Mouse (Mus musculus) adrenal gland, adult 8-10 months (tissue): Measurements from ENCODE around the gene Nptx2. TPM values are rescaled to one million over a fixed set of nuclear protein-coding genes. Genes with fewer than 3 reads are reported as not detected.
A peak's percentile ranks its signal among the peaks of the same experiment; 100 is the strongest.

ENCODE experiments used
- DNase-seq: peaks from one replicate; pipeline ENCODE4 v3.0.0; 2022
- total RNA-seq, 4 experiments: library from RNA; stranded (reverse); gene quantifications; 2 replicates each; pipeline ENCODE4 v1.2.4; 2022

The Nptx2 gene
- total RNA-seq: under 1 TPM; 0.23 to 0.45 (median 0.38) TPM

DNA sequence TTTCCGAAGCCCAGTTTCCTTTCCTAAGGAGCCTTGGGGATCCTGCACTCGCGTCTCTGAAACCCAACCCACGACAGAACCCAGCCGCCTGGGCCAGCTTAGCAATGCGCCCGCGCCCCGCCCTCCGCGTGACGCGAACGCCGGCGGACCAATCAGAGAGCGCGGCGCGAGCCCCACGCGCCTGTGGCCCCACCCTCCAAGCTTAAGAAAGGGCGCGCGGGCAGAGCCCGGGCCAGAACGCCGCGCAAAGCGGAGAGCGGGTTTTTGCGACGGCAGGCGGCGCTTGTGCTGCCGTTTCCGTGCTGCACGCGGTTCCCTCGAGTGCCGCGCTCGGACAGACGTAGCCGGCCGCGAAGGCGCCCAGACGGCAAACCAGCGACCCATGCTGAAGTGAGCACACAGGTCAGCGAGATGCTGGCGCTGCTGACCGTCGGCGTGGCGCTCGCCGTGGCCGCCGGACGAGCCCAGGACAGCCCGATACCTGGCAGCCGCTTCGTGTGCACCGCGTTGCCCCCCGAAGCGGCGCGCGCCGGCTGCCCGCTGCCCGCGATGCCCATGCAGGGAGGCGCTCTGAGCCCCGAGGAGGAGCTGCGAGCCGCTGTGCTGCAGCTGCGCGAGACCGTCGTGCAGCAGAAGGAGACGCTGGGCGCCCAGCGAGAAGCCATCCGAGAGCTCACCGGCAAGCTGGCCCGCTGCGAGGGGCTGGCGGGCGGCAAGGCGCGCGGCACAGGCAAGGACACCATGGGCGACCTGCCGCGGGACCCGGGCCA, at the start of gene Nptx2:
Nptx2 (plus strand) TSS at position 250 of the 770 bp plus-strand sequence.
- peak; percentile 68 for DNase-seq

DNA sequence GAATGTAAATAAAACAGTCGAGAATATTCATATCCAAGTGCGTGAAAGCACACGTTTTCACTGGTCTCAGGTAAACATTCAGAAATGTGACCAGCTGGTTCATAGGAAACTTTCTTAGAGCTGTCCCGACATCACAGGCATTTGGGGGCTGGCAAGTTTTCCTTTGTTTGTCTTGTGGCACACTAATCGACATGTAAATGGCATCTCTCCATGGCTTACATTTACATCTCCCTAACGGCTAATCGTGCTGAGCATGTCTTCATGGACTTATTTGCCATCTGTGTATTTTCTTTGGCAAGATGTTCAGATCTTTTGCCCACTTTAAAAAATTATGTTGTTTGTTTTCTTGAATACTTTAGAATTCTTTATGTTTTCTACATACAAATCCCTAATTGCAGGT, 49.2 kb upstream of the Nptx2 start:
- no peak for DNase-seq

DNA sequence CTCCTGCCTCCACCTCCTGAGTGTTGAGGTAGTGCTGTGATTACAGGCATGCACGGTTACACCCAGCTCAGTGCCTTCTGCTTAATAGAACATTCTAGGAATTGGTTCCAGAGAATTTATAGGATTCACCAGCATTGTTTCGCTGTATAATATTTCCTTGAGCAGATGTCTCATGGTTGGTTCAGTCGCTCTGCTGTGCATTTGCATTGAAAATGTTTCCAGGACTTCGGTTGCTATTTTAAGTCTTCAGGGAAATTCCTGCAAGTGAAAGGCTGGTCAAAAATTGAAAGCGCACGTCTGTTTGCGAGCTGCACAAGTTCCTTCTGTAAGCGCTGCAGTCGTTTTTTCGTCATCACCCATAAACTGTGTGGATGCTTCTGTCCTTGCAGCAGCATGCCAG, 41.5 kb upstream of the Nptx2 start:
- DNase-seq: no peak

DNA sequence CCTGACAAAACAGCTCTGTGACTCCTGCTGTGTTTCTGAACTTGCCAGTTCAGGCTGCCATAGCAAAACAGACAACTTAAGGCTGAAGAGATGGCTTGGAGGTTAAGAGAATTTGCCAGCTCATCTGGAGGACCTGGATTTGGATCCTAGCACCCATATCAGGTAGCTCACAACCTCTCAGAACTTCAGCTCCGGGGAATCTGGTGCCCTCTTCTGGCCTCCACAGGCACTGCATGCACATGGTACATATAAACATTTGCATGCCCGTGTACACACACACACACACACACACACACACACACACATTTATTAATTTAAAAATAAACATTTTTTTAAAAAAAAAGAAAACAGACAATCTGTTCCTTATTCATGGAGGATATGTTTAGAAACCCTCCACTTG, 40.0 kb upstream of the Nptx2 start:
- no peak for DNase-seq

DNA sequence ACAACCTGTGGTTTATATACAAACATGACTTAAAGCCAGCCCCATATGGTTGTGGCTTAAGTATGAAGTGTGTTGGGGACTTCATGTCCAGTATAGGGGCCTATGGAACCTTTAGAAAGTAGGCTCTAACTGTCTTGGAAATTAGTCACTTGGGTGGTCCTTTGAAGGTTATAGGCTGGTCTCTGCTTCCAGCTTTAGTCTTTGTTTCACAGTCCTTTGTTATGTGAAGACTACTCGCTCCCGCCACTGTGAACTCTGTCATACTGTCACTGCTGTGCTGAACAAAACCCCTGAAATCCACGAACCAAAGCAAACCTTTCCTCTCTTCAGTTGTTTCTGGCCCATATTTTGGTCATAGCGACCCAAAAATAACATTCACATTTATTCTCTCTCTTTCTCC, 39.5 kb upstream of the Nptx2 start:
- no peak for DNase-seq

DNA sequence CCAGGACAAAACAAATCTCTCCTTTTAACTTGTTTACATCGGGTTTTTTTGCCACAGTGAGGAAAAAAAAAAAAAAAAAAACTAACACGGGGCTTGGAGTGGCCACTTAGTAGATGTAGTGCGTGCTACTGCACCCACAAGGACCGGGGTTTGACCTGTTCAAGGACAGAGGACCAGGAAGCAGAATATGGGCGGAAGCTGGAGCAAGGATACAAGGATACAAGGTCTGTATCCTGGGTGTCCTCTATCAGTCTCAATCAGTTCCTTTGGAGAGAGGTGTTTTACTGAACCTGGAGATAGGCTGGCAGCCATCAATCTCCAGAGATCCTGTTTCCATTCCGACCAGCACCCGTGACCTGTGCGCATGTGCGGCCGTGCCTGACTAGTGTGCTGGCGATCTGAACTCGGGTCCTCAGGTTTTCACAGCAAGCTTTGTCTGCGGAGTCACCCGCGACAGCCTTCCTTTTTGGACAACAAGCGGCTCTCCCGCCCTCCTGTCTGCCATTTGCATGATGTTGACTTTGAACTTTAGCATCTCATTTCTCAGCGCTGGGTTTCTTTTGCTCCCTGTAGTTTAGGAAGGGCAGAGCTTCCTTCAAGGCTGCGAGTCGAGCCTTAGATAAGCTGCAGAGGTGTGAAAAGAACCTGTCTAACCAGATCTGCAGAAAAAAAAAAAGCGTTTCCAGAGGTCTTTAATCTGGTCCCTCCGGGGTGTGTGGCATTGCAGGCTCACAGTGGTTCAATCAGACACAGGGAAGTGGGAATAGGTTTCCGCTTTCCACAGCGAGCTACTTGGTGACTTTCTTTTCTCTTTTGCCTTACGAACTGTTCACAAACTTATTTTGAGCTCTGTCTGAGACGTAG, 38.8 kb upstream of the Nptx2 start:
- DNase-seq: no peak

DNA sequence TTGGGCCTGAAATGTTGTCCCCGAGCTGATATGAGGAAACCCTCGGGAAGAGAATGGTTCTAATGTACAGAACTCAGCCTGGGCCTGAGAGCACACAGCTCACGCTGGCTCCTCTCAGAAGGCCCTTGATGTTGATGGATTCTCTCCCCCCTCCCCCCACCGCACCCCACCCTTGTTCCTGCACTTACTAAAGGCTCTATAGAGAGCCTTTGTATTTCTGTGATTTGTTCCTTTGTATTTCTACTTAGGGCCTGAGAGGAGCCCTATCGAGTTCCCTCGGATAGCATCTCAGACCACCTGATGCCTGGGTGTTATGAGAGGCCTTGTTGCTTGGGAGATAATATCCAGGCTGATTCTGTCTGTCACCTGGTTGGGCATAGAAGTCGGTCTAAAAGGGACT, 36.3 kb upstream of the Nptx2 start:
- no peak for DNase-seq

DNA sequence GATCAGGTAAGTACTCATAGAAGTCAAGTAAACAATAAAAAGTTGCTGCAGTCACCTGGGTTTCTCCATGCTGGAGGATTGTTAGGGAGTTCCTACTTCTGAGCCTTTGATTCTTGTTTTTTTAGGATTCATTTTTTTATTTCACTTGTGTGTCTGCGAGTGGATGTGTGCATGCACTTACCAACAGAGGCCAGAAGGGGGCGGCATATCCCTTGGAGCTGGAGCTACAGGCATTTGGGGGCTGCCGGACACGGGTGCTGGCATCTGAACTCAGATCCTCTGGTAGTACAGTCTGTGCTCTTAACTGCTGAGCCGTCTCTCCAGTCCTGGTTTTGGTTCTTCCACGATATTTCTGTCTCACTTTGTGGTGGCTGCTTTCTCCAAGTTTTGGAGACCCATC, 31.0 kb upstream of the Nptx2 start:
- DNase-seq: no peak

DNA sequence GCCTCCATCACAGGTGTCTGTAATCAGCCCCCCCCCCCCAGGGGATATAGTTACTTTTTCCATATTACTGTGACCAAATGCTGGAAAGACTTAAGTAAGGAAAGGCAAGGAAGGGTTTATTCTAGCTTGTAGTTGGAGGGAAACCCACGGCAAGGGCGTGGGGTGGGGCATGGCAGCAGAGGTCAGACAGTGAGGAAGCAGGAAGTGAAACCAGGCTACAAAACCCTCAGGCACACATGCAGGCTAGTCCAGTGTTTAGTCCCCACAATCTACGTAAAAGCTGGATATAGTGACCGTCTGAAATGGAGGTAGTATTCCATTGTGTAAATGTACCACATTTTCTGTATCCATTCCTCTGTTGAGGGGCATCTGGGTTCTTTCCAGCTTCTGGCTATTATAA, 30.5 kb upstream of the Nptx2 start:
- no peak for DNase-seq

DNA sequence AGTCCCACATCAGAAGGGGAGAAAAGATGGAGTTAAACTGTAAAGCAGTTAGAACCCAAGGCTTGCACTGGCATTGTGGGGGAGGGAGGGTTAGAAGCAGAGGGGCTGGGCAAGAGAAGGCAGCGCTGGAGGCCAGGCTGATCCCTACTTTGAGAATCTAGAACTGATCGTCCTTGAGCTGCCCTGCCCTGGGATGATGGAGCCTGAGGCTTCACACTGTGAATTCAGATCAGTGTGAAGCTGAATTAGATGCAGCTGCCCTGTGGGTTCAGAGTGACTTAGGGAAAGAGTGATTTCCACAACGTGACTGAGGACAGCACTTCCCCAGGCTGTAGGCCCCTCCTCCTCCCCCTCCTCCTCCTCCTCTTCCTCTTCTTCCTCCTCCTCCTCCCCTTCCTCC, 25.6 kb upstream of the Nptx2 start:
- no peak for DNase-seq

DNA sequence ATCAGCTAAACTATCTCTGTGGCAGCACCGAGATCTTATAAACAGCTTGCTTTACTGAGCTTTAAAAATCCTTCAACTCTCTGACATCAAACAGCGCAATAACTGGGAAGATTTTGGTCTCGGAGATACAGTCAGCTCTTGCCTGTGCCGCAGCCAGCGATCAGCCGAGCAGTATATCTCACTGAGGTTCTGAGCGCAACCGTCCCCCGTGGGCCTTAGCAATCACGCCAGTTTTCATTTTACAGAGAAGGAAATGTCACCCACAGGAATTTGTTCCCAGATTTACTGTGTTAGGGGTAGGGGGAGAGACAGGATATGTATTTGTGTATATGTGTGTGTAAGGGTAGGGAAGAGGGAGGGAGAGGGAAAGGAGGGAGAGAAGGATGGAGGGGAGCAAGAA, 20.9 kb upstream of the Nptx2 start:
- DNase-seq: no peak

DNA sequence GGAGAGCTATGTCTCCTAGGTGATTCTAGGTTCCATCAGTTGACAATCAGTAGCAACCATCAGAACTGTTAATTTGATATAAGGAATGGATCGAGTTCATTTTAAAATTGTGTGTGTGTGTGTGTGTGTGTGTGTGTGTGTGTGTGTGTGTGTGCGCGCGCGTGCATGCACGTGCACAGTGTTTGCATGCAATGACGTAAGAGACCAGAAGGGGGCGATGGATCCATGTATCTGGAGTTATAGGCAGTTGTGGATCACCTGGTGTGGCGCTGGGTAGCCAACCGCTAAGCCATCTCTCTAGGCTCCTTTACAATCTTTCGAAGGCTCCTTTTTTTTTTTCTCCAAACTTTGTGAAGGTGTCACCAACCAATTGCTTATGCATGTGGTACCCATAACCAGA, 16.6 kb upstream of the Nptx2 start:
- DNase-seq: no peak

DNA sequence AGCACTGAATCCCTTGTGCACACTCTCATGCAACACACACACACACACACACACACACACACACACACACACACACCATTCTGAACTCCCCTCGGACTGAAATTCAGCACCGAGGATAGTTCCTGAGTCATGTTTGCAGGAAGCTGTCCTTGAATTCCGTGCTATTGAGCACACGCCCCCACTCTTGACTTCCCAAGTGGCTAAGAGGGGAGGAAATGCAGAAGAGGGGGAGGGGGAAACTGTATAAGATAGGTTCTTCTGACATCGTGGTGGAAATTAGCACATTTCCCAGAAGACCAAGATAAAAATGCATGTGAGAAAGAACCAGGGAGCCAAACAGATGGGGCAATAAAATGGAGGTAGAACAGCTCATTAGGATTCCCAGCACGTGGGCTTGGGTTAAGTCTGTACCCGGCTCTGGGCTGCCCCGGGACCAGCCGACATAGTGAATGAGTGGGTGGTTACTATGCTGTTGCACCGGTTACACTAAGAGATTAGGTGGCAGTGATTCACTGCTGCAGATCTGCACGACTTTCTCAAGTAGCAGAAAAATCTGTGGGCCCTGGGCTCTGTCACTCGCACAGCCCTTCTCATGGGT, 2.9 kb upstream of the Nptx2 start:
- DNase-seq: no peak

DNA sequence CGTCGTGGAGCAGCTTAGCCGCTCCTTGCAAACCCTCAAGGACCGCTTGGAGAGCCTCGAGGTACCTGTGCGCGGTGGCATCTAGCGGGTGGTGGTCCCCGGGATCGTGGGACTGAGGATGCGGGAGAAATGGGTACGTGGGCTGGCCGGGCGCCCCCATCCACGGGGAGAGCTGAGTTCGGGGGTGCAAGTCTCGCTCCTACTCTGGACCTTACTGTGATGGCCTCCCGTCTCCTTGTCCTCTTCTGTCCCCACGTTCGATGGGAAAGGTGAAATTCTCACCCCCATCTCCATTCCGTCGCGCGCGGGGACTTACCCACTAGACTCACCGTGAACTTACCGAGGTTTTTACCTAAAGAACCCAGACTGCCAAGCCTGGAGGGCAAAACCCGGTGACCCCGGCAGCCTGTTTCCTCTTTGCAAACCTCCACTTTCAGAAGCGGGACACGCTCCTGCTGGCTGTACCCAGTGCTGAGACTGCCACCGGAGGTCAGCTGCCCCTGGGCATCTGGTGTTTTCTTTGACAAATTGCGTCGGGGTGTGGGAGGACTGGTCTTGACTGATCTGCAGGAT, 807 bp downstream of the Nptx2 start:
- no peak for DNase-seq

DNA sequence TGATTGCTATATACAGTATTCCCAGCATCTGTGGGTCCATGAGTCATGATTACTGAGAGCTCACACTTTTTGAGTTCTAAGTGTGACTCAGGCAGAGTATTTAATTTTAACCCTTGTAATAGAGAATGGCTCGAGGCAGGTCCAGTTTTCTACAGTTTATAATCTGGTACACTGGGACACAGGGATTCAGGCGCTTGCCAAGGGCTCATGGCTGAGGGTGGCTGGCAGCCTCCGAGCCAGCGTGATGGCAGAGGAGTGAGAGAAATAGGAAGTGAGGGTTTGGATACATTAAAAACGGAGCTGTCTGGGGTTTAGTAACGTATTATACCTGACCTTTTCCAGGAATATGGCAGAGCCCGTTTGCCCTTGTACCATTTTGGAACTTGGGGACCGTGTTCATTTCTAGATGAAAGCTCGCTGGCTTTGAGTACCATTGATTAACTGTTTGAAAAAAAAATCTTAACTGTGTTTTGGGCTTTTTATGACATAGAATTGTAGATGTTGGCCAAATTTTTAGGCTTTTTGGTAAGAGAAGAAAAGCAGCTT, 1.7 kb downstream of the Nptx2 start:
- no peak for DNase-seq

DNA sequence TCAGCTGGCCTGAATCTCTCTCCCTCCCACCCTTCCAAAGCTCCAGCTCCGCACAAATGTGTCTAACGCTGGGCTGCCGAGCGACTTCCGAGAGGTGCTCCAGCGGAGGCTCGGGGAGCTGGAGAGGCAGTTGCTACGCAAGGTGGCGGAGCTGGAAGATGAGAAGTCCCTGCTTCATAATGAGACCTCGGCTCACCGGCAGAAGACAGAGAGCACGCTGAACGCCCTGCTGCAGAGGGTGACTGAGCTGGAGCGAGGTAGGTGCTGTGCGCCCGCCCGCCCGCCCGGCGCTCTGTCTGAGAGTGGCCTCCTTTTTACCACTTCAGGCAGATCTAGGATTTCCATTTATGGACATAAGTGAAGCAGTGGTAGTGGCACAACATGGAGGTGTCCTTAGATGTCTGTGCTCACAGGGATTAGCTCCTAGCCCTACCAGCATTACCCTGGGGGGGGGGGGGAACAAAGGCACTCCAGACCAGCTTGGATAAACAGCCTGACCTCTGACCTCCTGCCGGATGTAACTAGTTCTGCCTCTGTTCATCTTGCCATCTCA, 2.5 kb downstream of the Nptx2 start:
- no peak for DNase-seq

DNA sequence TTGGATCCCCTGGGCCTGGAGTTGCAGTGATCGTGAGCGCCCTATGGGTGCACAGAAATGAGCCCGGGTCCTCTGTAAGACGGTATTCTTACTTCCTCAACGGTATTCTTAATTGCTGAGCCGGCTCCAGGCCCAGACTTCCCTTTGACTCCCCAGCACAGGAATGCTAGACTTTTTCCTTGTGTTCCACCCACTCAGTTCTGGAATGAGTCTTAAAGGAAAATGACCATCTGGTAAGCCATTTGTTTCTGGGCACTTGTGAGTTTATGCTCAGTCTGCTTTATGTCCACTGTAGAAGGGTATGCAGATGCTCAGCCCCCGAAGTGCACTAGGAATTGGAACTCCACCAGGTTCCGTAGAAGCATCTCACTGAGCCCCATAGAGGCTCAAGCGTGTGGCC, 4.3 kb downstream of the Nptx2 start:
- DNase-seq: no peak

DNA sequence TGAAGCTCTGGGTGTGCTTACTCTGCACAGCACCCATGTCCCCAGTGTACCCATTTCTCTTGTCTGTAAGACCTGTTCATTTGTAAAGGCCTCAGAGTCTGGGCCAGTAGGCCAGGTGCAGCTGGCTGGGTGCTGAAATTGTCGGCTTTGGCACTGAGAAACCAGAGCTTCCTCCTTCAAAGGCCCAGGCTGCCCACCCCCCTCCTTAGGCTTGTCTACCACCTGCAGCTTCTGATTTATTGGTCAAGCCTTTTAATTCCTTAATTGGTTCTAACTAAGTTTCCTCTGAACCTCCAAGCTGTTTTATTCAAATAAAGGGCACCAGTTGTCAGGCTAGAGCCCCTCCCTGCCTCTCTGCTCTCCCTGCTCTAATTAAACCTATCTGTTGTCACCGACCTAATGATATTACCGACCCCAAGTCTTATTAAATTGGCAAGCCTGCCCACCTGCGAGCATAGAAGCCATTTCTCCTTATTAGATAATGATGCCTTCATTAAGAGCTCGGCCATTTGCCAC, 5.0 kb downstream of the Nptx2 start:
- no peak for DNase-seq

DNA sequence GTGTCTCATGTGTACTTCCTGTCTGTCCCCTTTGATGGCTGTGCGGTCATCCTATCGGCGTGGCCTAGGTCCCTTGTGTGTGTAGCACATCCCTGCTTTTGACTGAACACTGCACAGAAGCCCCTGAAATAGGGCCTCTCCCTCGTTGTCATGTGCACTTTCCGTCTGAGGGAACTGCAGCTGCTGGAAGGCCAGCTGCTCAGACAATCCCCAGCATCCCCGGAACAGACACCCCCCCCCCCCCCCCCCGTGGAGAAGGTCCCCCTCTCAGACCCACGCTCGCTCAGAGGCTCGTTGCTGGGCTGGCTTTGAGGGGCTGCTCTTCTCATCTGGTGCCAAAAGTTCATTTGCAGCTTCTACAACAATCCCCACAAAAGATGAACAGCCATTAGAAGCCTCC, 11.0 kb downstream of the Nptx2 start:
- DNase-seq: no peak

DNA sequence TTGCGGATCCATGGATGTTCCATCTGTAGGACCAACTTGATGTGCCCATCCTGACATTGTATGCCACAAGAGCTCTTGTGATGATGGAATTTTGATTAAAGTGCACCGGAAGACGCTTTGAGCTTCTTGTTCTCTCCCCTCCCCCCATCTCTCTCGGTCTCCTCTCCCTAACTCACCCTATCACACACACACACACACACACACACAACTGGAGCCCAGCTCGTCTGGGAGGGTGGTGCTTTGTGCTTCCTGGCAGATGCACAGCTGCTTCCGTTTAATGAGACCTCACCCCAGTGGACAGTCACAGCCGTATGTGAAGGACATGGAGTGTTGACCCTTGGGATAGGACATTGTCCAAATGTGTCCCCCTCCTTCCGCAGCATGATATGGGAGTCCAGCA, 11.7 kb downstream of the Nptx2 start:
- no peak for DNase-seq

DNA sequence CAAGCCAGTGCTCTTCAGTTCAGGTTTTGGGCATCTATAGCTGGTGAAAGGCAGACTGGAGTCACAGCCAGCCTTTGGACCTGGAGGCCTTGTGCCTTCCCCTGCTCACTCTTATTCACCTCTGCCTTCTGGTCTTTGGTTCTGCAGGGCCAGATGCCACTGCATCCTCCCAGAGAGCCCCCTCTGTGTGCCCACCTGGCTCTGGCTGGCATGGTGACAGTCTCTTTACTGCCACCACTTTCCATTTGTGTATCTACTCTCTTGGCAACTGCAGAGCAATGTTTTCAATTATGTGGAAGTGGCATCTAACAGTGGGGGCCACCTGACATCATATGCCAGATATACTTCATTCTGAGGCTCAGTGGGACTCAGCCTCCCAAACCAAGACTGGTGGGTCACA, 12.8 kb downstream of the Nptx2 start:
- DNase-seq: no peak

DNA sequence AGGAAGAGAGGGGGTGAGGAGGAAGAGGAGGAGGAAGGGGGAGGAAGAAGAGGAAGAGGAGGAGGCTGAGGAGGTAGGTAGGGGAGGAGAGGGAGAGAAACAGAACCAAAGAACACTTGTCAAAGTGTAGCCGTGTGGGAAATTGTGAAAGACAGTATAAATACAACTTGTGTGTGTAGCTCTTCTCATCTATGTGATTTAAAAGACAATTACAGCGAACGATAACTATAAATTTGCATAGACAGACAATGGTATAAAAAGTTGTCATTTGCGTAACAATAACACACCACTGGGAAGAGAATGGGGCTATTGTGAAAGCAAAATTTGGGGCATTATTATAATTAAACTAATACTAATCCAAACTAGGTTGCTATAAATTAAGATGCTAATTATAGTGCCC, 20.0 kb downstream of the Nptx2 start:
- no peak for DNase-seq
